Mouse (Mus musculus): ENCODE measurements around the gene Clk1. TPM values are rescaled to one million over a fixed set of nuclear protein-coding genes. Genes with fewer than 3 reads are reported as not detected.
"Not testable (repeated sequence)": the region's sequence is repeated elsewhere in the genome, so short reads cannot be mapped to it uniquely, and the experiment has no call there.

Clk1 gene
- polyA plus RNA-seq, 1 experiment = 19.4 TPM

DNA sequence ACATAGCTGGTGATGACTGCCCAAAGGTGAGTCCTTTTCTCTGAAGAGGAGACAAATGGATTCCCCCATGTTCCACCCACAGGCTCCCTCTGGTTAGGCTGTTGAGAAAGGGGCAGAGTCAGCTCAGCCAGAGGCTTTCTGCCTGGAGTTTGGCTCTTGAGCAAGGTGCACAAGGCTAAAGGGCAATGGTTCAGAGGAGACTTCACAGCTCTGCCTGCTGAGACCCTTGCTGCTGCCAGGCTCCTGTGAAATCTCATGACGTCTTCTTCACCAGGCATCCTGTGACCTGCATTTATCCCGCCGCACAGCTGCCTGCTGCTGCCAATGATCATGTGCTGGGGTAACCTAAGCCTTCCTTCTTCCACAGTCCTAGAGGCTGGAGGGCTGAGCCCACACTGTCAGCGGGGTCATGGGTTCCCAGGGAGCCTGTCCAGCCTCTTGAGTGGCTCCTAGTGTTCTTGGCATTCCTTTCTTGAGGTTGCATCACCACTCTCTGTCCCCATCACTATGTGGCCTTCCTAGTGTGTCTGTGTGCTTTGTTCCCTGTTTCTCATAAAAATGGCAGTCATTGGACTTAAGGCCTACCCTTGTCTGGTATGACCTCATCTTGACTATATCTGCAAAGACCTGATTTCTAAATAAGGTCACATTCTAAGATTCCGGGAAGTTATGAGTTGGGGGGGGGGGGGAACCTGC lies 41.1 kb downstream of the Clk1 start:
- H3ac ChIP-seq (ENCODE audit: control insufficient read depth, insufficient read length) = no peak overlapping the region
- no peak overlapping the region for H3K4me2 ChIP-seq (ENCODE audit: low read depth)
- H3K36me3 ChIP-seq (ENCODE audit: control insufficient read depth, insufficient read depth) = no peaks in the 10 kb centered on the region
- no peak overlapping the region for H3K4me3 ChIP-seq
- no peaks in the 10 kb centered on the region for H3K27me3 ChIP-seq (ENCODE audit: control insufficient read depth, insufficient read depth, insufficient read length)
- no peak for TF ChIP-seq MYOG (IDR thresholded peaks at IDR 0.05; ENCODE audit: control insufficient read depth in 1 of 3, insufficient read depth in 1 of 3, insufficient read length in 2 of 3, low read depth in 2 of 3)
- TF ChIP-seq CEBPB (IDR thresholded peaks at IDR 0.05; ENCODE audit: insufficient read depth, poor library complexity, severe bottlenecking) = peak; percentile 54; the same call in 1 of the 2 replicates
- H3K79me2 ChIP-seq (ENCODE audit: control insufficient read depth, insufficient read depth) = no peaks in the 10 kb centered on the region

DNA sequence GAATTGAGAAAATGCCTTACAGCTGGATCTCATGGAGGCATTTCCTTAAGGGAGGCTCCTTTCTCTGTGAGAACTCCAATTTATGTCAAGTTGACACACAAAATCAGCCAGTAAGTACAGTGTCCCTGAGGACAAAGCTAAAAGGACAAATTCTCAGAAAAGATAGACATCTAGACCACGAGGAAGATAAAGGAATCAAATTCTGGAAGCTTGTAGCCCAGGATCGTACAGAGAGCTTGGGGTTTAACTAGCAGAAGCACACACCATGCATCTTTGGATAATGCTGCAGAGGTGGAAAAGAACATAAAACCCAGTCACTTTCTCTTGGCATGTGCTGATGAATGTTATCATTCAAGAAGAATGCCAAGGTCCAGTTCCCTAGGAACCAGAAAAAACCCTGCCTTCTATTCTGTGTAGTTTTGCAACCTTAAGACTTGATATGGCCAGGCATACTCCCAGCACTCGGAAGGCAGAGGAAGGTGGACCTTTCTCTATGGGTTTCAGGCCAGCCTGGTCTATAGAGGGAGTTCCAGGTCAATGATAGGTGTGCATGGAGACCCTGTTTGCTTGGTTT lies 48.2 kb downstream of the Clk1 start:
- Histone ChIP-seq H3K4me3 (no peak overlapping the region), H3ac (ENCODE audit: control insufficient read depth, insufficient read length) (no peak overlapping the region), H3K36me3 (ENCODE audit: control insufficient read depth, insufficient read depth) (no peaks in the 10 kb centered on the region), H3K27me3 (ENCODE audit: control insufficient read depth, insufficient read depth, insufficient read length) (no peaks in the 10 kb centered on the region), H3K79me2 (ENCODE audit: control insufficient read depth, insufficient read depth) (no peaks in the 10 kb centered on the region), H3K4me2 (ENCODE audit: low read depth) (no peak overlapping the region)
- TF ChIP-seq REST (IDR thresholded peaks at IDR 0.05; ENCODE audit: insufficient read depth, insufficient read length) = no peak
- TF ChIP-seq MAX (IDR thresholded peaks at IDR 0.05; ENCODE audit: low read depth) = no peak

- not testable (repeated sequence) for H3K4me2 ChIP-seq (ENCODE audit: low read depth); H3K79me2 ChIP-seq (ENCODE audit: control insufficient read depth, insufficient read depth); H3K4me3 ChIP-seq; H3K27me3 ChIP-seq (ENCODE audit: control insufficient read depth, insufficient read depth, insufficient read length); H3K36me3 ChIP-seq (ENCODE audit: control insufficient read depth, insufficient read depth); H3ac ChIP-seq (ENCODE audit: control insufficient read depth, insufficient read length)
These were observed 49.6 kb downstream of the Clk1 start for GRCm38 (mm10) chr1:58374266-58374665.

- Histone ChIP-seq H3ac (ENCODE audit: control insufficient read depth, insufficient read length) (no peak overlapping the region), H3K4me2 (ENCODE audit: low read depth) (no peak overlapping the region), H3K27me3 (ENCODE audit: control insufficient read depth, insufficient read depth, insufficient read length) (no peaks in the 10 kb centered on the region), H3K36me3 (ENCODE audit: control insufficient read depth, insufficient read depth) (no peaks in the 10 kb centered on the region), H3K79me2 (ENCODE audit: control insufficient read depth, insufficient read depth) (no peaks in the 10 kb centered on the region), H3K4me3 (no peak overlapping the region)
- TF ChIP-seq POLR2A (IDR thresholded peaks at IDR 0.05; ENCODE audit: insufficient read length, low read depth) (no peak), SRF (IDR thresholded peaks at IDR 0.05; ENCODE audit: control insufficient read depth, insufficient read length, low read depth) (no peak), MYOD1 (IDR thresholded peaks at IDR 0.05; ENCODE audit: control insufficient read depth in 1 of 3, insufficient read length in 2 of 3, low read depth in 2 of 3) (no peak), MYOG (IDR thresholded peaks at IDR 0.05; ENCODE audit: control insufficient read depth in 1 of 3, insufficient read depth in 1 of 3, insufficient read length in 2 of 3, low read depth in 2 of 3) (no peak), TCF3 (IDR thresholded peaks at IDR 0.05; ENCODE audit: insufficient read length, low read depth) (no peak)
These were observed 54.1 kb downstream of the Clk1 start for GRCm38 (mm10) chr1:58369716-58370115.

GRCm38 (mm10) chr1:58366737-58367471 lies 57.0 kb downstream of the Clk1 start:
- H3ac ChIP-seq (ENCODE audit: control insufficient read depth, insufficient read length) = no peak overlapping the region
- H3K79me2 ChIP-seq (ENCODE audit: control insufficient read depth, insufficient read depth) = no peaks in the 10 kb centered on the region
- no peaks in the 10 kb centered on the region for H3K36me3 ChIP-seq (ENCODE audit: control insufficient read depth, insufficient read depth)
- no peaks in the 10 kb centered on the region for H3K27me3 ChIP-seq (ENCODE audit: control insufficient read depth, insufficient read depth, insufficient read length)
- H3K4me3 ChIP-seq = no peak overlapping the region
- TF ChIP-seq TCF3 (IDR thresholded peaks at IDR 0.05; ENCODE audit: insufficient read length, low read depth) = no peak
- TF ChIP-seq POLR2A (IDR thresholded peaks at IDR 0.05; ENCODE audit: insufficient read length, low read depth) = no peak
- no peak for TF ChIP-seq TCF12 (IDR thresholded peaks at IDR 0.05; ENCODE audit: insufficient read depth, poor library complexity, severe bottlenecking)
- TF ChIP-seq USF1 (IDR thresholded peaks at IDR 0.05; ENCODE audit: low read depth) = no peak
- TF ChIP-seq MYOG (IDR thresholded peaks at IDR 0.05; ENCODE audit: control insufficient read depth in 1 of 3, insufficient read depth in 1 of 3, insufficient read length in 2 of 3, low read depth in 2 of 3) = no peak
- no peak for TF ChIP-seq E2F4 (IDR thresholded peaks at IDR 0.05; ENCODE audit: insufficient read depth)
- TF ChIP-seq CEBPB (IDR thresholded peaks at IDR 0.05; ENCODE audit: insufficient read depth, poor library complexity, severe bottlenecking) = no peak
- TF ChIP-seq MYOD1 (IDR thresholded peaks at IDR 0.05; ENCODE audit: control insufficient read depth in 1 of 3, insufficient read length in 2 of 3, low read depth in 2 of 3) = no peak
- no peak for TF ChIP-seq MAX (IDR thresholded peaks at IDR 0.05; ENCODE audit: low read depth)
- TF ChIP-seq SRF (IDR thresholded peaks at IDR 0.05; ENCODE audit: control insufficient read depth, insufficient read length, low read depth) = no peak
- TF ChIP-seq REST (IDR thresholded peaks at IDR 0.05; ENCODE audit: insufficient read depth, insufficient read length) = no peak
- no peak for TF ChIP-seq POLR2AphosphoS2 (IDR thresholded peaks at IDR 0.05; ENCODE audit: insufficient read length, low read depth)
- H3K4me2 ChIP-seq (ENCODE audit: low read depth) = peak overlapping the region; percentile 42
